Mouse (Mus musculus) small intestine, adult 10 weeks (tissue): ENCODE data around the gene Fcrl5. TPM values are rescaled to one million over a fixed set of nuclear protein-coding genes. Genes with fewer than 3 reads are reported as not detected.

Experiments
- polyA plus RNA-seq: library from polyadenylated mRNA; stranded (reverse); fragments of 350-450 nt; fragmentation: Illumina TruSeq; extraction: RNeasy Lipid Tissue Mini Kit (QIAGEN cat#74804); gene quantifications from one replicate; pipeline ENCODE4 v1.2.3, GENCODE M21; 2014; ENCODE audit warnings: low replicate concordance

Gene Fcrl5
- 0.56 TPM for polyA plus RNA-seq

GRCm38 (mm10) chr3:87435479-87435878, at the start of gene Fcrl5:
TSS of gene Fcrl5 (plus strand) at chr3:87435773.

GRCm38 (mm10) chr3:87525043-87525836, 89.7 kb downstream of the Fcrl5 start, which contains the start of gene Etv3:
TSS of gene Etv3 (plus strand) at chr3:87525407.

Other genes starting within 250 kb of the Fcrl5 start
- gene Fcrls, start 172.0 kb upstream of the Fcrl5 start, polyA plus RNA-seq: 0.74 TPM
- not detected for gene Cd5l, start 77.9 kb upstream of the Fcrl5 start, polyA plus RNA-seq
- gene Fcrl1, start 59.4 kb upstream of the Fcrl5 start, polyA plus RNA-seq: 1.3 TPM
- gene Etv3, start 89.6 kb downstream of the Fcrl5 start, polyA plus RNA-seq: 28.4 TPM
- 18.1 TPM for gene Arhgef11, start 181.8 kb downstream of the Fcrl5 start, polyA plus RNA-seq